Mouse (Mus musculus) kidney, adult 2 months (tissue): ENCODE data around the gene Cntnap2.

Source experiments
- CTCF ChIP-seq: fragments of 200-500 bp; conservative IDR thresholded peaks from 2 replicates; pipeline ENCODE4 v1.5.1; 2011; ENCODE audit warnings: low read depth, mild to moderate bottlenecking, control low read depth, low read length, moderate library complexity, mixed read lengths; ENCODE audit not compliant: insufficient read depth, insufficient read length
- POLR2A ChIP-seq: fragments of 200-500 bp; IDR thresholded peaks from one replicate; pipeline ENCODE4 v1.6.1; 2011; ENCODE audit warnings: low read depth, low read length, control low read depth

DNA sequence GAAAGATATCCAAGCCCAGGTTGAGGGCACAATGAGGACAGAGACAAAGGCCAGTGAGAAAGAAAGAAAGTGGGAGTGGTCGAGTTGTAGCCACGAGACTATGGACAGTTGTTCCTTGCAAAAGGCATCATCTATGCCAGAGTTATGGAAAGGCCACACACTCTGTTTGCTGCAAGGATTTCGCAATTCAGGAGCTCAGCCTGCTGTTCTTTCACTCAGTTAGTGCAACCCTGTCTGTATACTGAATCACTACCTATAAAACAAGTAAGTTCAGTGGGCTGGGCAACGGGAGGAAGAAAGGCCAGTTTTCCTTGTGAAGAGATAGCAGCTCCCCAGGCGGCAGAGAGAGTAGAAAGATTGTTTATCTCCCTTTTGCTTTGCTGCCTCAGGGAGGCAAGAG is 1801.9 kb downstream of the Cntnap2 start:
- no peak for TF ChIP-seq POLR2A
- TF ChIP-seq CTCF = no peak
